Mouse (Mus musculus): ENCODE measurements at regions not wholly inside any gene's neighbourhood (a gene's known extent, or its start where the extent isn't known, plus 50 kb on each side); places are given as distances from the start of the nearest gene placed in this dataset.

- Histone ChIP-seq H3K4me2 (ENCODE audit: low read length) (no peak overlapping the region), H3K27ac (ENCODE audit: low read depth) (no peak overlapping the region), H3K27me3 (replicated peaks; ENCODE audit: control insufficient read depth, insufficient read depth, low read length) (no peaks in the 10 kb centered on the region), H3K4me3 (ENCODE audit: low read depth, low read length) (no peak overlapping the region), H3K36me3 (ENCODE audit: control insufficient read depth, insufficient read depth, low read length) (no peaks in the 10 kb centered on the region), H3K9ac (ENCODE audit: low read length) (no peak overlapping the region), H3K4me1 (replicated peaks; ENCODE audit: control insufficient read depth, insufficient read depth, low read length) (peaks cover 4% of the 10 kb centered on the region; the same call in 1 of the 2 replicates), H3K9me3 (ENCODE audit: control insufficient read depth, low read length) (no peaks in the 10 kb centered on the region)
- ATAC-seq (replicated peaks; ENCODE audit: low FRiP score, low TSS enrichment, low read depth): no peak
- no peak for DNase-seq (ENCODE audit: low spot score)
- 38% methylated on average over 9 of the region's 9 CpGs for whole genome bisulfite sequencing
Measured at GRCm38 (mm10) chr2:45225364-45226044, 108.3 kb upstream of the Zeb2 start.

DNA sequence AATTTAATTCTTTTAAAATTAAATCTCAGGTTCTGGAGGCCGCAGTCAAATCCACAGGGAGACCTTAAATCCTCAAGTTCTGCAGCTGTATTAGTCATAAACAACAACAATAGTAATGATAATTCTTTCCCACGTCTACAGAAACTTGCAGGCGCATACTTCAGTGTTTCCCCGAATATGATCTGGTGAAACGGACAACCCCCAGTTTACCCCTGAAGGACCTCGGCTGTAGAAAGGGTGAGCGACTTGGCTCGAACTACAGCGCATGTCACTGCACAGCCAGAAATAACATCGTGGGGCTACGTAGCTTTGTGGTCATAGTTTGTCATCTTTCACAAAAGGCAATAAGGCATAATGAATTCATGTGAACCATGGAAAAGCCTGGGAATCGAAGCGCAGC lies 105.0 kb upstream of the Zeb2 start:
- no peaks in the 10 kb centered on the region for H3K36me3 ChIP-seq (ENCODE audit: control insufficient read depth, insufficient read depth, low read length)
- no peak overlapping the region for H3K4me3 ChIP-seq (ENCODE audit: low read depth, low read length)
- 81% methylated on average over 13 of the region's 13 CpGs for WGBS
- no peak for ATAC-seq (replicated peaks; ENCODE audit: low FRiP score, low TSS enrichment, low read depth)
- H3K27me3 ChIP-seq (replicated peaks; ENCODE audit: control insufficient read depth, insufficient read depth, low read length): no peaks in the 10 kb centered on the region
- DNase-seq (ENCODE audit: low spot score): no peak
- H3K4me2 ChIP-seq (ENCODE audit: low read length): no peak overlapping the region
- peaks cover 4% of the 10 kb centered on the region; the same call in 1 of the 2 replicates for H3K4me1 ChIP-seq (replicated peaks; ENCODE audit: control insufficient read depth, insufficient read depth, low read length)
- no peak overlapping the region for H3K27ac ChIP-seq (ENCODE audit: low read depth)
- H3K9me3 ChIP-seq (ENCODE audit: control insufficient read depth, low read length): no peaks in the 10 kb centered on the region
- H3K9ac ChIP-seq (ENCODE audit: low read length): no peak overlapping the region

GRCm38 (mm10) chr2:45219851-45220250 lies 102.7 kb upstream of the Zeb2 start:
- ATAC-seq (replicated peaks; ENCODE audit: low FRiP score, low TSS enrichment, low read depth): no peak
- WGBS: 60% methylated on average over 5 of the region's 5 CpGs
- Histone ChIP-seq H3K27me3 (replicated peaks; ENCODE audit: control insufficient read depth, insufficient read depth, low read length) (no peaks in the 10 kb centered on the region), H3K36me3 (ENCODE audit: control insufficient read depth, insufficient read depth, low read length) (no peaks in the 10 kb centered on the region), H3K9me3 (ENCODE audit: control insufficient read depth, low read length) (no peaks in the 10 kb centered on the region), H3K4me1 (replicated peaks; ENCODE audit: control insufficient read depth, insufficient read depth, low read length) (no peaks in the 10 kb centered on the region), H3K4me2 (ENCODE audit: low read length) (no peak overlapping the region), H3K9ac (ENCODE audit: low read length) (no peak overlapping the region), H3K27ac (ENCODE audit: low read depth) (no peak overlapping the region), H3K4me3 (ENCODE audit: low read depth, low read length) (no peak overlapping the region)
- DNase-seq (ENCODE audit: low spot score): no peak

GRCm38 (mm10) chr2:45212833-45213232 lies 95.6 kb upstream of the Zeb2 start:
- no peaks in the 10 kb centered on the region for H3K4me1 ChIP-seq (replicated peaks; ENCODE audit: control insufficient read depth, insufficient read depth, low read length)
- H3K4me2 ChIP-seq (ENCODE audit: low read length): no peak overlapping the region
- WGBS: 52% methylated on average over 2 of the region's 2 CpGs
- ATAC-seq (replicated peaks; ENCODE audit: low FRiP score, low TSS enrichment, low read depth) (no peak), DNase-seq (ENCODE audit: low spot score) (no peak)
- no peak overlapping the region for H3K27ac ChIP-seq (ENCODE audit: low read depth)
- H3K36me3 ChIP-seq (ENCODE audit: control insufficient read depth, insufficient read depth, low read length): no peaks in the 10 kb centered on the region
- no peak overlapping the region for H3K9ac ChIP-seq (ENCODE audit: low read length)
- H3K9me3 ChIP-seq (ENCODE audit: control insufficient read depth, low read length): no peaks in the 10 kb centered on the region
- H3K27me3 ChIP-seq (replicated peaks; ENCODE audit: control insufficient read depth, insufficient read depth, low read length): no peaks in the 10 kb centered on the region
- no peak overlapping the region for H3K4me3 ChIP-seq (ENCODE audit: low read depth, low read length)

GRCm38 (mm10) chr2:45208526-45208925 lies 91.3 kb upstream of the Zeb2 start:
- Histone ChIP-seq H3K27me3 (replicated peaks; ENCODE audit: control insufficient read depth, insufficient read depth, low read length) (no peaks in the 10 kb centered on the region), H3K9me3 (ENCODE audit: control insufficient read depth, low read length) (no peaks in the 10 kb centered on the region), H3K4me3 (ENCODE audit: low read depth, low read length) (no peak overlapping the region), H3K36me3 (ENCODE audit: control insufficient read depth, insufficient read depth, low read length) (no peaks in the 10 kb centered on the region), H3K27ac (ENCODE audit: low read depth) (no peak overlapping the region), H3K9ac (ENCODE audit: low read length) (no peak overlapping the region), H3K4me1 (replicated peaks; ENCODE audit: control insufficient read depth, insufficient read depth, low read length) (no peaks in the 10 kb centered on the region), H3K4me2 (ENCODE audit: low read length) (no peak overlapping the region)
- no peak for ATAC-seq (replicated peaks; ENCODE audit: low FRiP score, low TSS enrichment, low read depth)
- DNase-seq (ENCODE audit: low spot score): no peak
- WGBS: 86% methylated on average over 6 of the region's 6 CpGs

- DNase-seq (ENCODE audit: low spot score): no peak
Measured at GRCm38 (mm10) chr2:45205756-45206155, 88.6 kb upstream of the Zeb2 start.

DNA sequence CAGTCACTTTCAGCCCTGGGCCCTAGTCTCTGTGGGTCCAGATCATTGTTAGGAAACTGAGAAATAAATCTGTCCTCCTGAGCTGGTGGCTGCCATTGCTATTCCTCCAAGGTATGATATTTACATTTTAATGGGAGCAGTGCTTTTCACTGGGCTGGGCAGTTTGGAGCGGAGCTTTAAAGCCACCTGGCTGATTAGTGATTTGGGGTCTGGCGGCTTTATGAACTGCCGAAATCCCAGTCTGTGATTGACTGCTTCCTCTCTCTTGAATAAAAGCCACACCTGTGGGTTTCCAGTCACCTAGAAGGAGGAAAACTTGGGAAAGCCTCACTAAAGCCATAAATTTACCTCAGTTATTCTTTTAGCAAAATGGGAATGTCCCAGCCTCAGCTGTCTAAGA lies 88.0 kb upstream of the Zeb2 start:
- H3K9me3 ChIP-seq (ENCODE audit: control insufficient read depth, low read length): no peaks in the 10 kb centered on the region
- H3K9ac ChIP-seq (ENCODE audit: low read length): no peak overlapping the region
- no peaks in the 10 kb centered on the region for H3K27me3 ChIP-seq (replicated peaks; ENCODE audit: control insufficient read depth, insufficient read depth, low read length)
- no peaks in the 10 kb centered on the region for H3K4me1 ChIP-seq (replicated peaks; ENCODE audit: control insufficient read depth, insufficient read depth, low read length)
- no peaks in the 10 kb centered on the region for H3K36me3 ChIP-seq (ENCODE audit: control insufficient read depth, insufficient read depth, low read length)
- no peak overlapping the region for H3K27ac ChIP-seq (ENCODE audit: low read depth)
- DNase-seq (ENCODE audit: low spot score) (no peak), ATAC-seq (replicated peaks; ENCODE audit: low FRiP score, low TSS enrichment, low read depth) (no peak)
- no peak overlapping the region for H3K4me3 ChIP-seq (ENCODE audit: low read depth, low read length)
- H3K4me2 ChIP-seq (ENCODE audit: low read length): no peak overlapping the region
- 72% methylated on average over 3 of the region's 3 CpGs for WGBS

More at GRCm38 (mm10) chr2:45205756-45206155, 88.6 kb upstream of the Zeb2 start:
- ATAC-seq (replicated peaks; ENCODE audit: low FRiP score, low TSS enrichment, low read depth): no peak
- Histone ChIP-seq H3K27ac (ENCODE audit: low read depth) (no peak overlapping the region), H3K4me3 (ENCODE audit: low read depth, low read length) (no peak overlapping the region), H3K4me2 (ENCODE audit: low read length) (0 out of 2 replicates have a peak overlapping the region, but pooled peaks have one; percentile 1), H3K9me3 (ENCODE audit: control insufficient read depth, low read length) (no peaks in the 10 kb centered on the region), H3K9ac (ENCODE audit: low read length) (no peak overlapping the region), H3K27me3 (replicated peaks; ENCODE audit: control insufficient read depth, insufficient read depth, low read length) (no peaks in the 10 kb centered on the region), H3K4me1 (replicated peaks; ENCODE audit: control insufficient read depth, insufficient read depth, low read length) (no peaks in the 10 kb centered on the region), H3K36me3 (ENCODE audit: control insufficient read depth, insufficient read depth, low read length) (no peaks in the 10 kb centered on the region)
- 34% methylated on average over 6 of the region's 6 CpGs for WGBS

DNA sequence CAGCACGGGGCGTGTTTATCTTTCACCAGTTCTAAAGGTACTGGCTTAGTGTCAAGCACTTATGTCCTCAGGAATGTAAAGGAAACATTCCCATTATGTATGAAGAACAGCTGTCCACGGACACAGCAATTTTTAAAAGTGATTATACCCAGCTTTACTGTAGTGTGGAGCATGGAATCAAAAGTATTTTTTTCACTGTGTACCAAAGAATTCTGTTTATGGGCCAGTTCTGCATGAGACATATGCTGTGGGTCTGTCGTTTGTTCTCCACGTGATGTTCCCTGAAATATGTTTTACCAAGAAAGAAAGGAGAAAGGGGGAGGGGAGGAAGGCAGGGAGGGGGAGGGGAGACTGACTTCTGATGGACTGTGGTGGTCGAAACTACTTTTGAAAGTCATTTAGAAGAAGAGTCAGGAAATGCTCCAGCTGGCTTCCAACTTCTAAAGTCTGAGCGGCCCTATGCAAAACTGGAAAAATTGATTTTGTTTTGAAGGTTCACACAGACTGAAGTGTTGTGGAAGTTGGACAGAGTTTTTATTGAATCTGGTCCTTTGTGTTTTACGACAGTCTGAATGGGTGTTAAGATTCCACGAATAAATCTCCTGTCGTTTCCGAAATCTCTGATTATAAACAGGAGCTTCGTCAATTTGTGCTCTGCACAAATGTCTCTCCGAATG lies 80.9 kb upstream of the Zeb2 start:
- WGBS: 43% methylated on average over 13 of the region's 13 CpGs
- H3K4me2 ChIP-seq (ENCODE audit: low read length): no peak overlapping the region
- ATAC-seq (replicated peaks; ENCODE audit: low FRiP score, low TSS enrichment, low read depth): no peak
- H3K4me3 ChIP-seq (ENCODE audit: low read depth, low read length): no peak overlapping the region
- H3K9me3 ChIP-seq (ENCODE audit: control insufficient read depth, low read length): no peaks in the 10 kb centered on the region
- H3K27ac ChIP-seq (ENCODE audit: low read depth): peak overlapping the region; percentile 22; the same call in 1 of the 2 replicates
- H3K36me3 ChIP-seq (ENCODE audit: control insufficient read depth, insufficient read depth, low read length): no peaks in the 10 kb centered on the region
- no peaks in the 10 kb centered on the region for H3K27me3 ChIP-seq (replicated peaks; ENCODE audit: control insufficient read depth, insufficient read depth, low read length)
- peaks cover 3% of the 10 kb centered on the region; the same call in 1 of the 2 replicates for H3K4me1 ChIP-seq (replicated peaks; ENCODE audit: control insufficient read depth, insufficient read depth, low read length)
- no peak overlapping the region for H3K9ac ChIP-seq (ENCODE audit: low read length)
- DNase-seq (ENCODE audit: low spot score): no peak

- Histone ChIP-seq H3K4me1 (replicated peaks; ENCODE audit: control insufficient read depth, insufficient read depth, low read length) (peaks cover 3% of the 10 kb centered on the region; the same call in 1 of the 2 replicates), H3K9ac (ENCODE audit: low read length) (no peak overlapping the region), H3K36me3 (ENCODE audit: control insufficient read depth, insufficient read depth, low read length) (no peaks in the 10 kb centered on the region), H3K4me3 (ENCODE audit: low read depth, low read length) (no peak overlapping the region), H3K4me2 (ENCODE audit: low read length) (no peak overlapping the region), H3K9me3 (ENCODE audit: control insufficient read depth, low read length) (no peaks in the 10 kb centered on the region), H3K27ac (ENCODE audit: low read depth) (peak overlapping the region; percentile 22; the same call in 1 of the 2 replicates), H3K27me3 (replicated peaks; ENCODE audit: control insufficient read depth, insufficient read depth, low read length) (no peaks in the 10 kb centered on the region)
- ATAC-seq (replicated peaks; ENCODE audit: low FRiP score, low TSS enrichment, low read depth) (no peak), DNase-seq (ENCODE audit: low spot score) (no peak)
- 79% methylated on average over 10 of the region's 10 CpGs for WGBS
Measured at GRCm38 (mm10) chr2:45197342-45197741, 80.1 kb upstream of the Zeb2 start.

All from intestine, embryonic 14.5 days (tissue).